ENCODE assay signal across 20 mouse cellular contexts in genomic region chr7:134842751-134843150, GRCm38 (mm10).
DNase-seq lines count a peak whose midpoint lies in the region; ATAC-seq and TF ChIP-seq lines count a peak whose summit lies in the region.
"Had no signal": no experiment of that assay in that cellular context is flagged by ENCODE, and none has a peak within 500 bp of the region (broad histone marks: within the 10 kb centered on the region; RNA-seq: fewer than 3 reads in every experiment).

No protein-coding gene starts in this region.

- no peak overlapping the region for H3K9ac ChIP-seq in forebrain, embryonic 14.5 days (ENCODE audit: low read length)
- H3K9ac ChIP-seq in forebrain, embryonic 12.5 days, result no peak overlapping the region
- H3K9ac ChIP-seq in hindbrain, postnatal 0 days (replicated peaks; ENCODE audit: low read length), result no peak overlapping the region
- no peak overlapping the region for H3K9ac ChIP-seq in hindbrain, embryonic 12.5 days
- H3K9ac ChIP-seq in midbrain, postnatal 0 days (replicated peaks; ENCODE audit: low read length, poor library complexity, severe bottlenecking), result no peak overlapping the region
- H3K9ac ChIP-seq: embryonic facial prominence, embryonic 15.5 days; heart, embryonic 12.5 days; hindbrain, embryonic 15.5 days had no signal

- H3K4me1 ChIP-seq in forebrain, embryonic 14.5 days (ENCODE audit: control insufficient read depth, insufficient read depth, low read length), result no peaks in the 10 kb centered on the region
- H3K4me1 ChIP-seq in forebrain, embryonic 12.5 days, result no peaks in the 10 kb centered on the region
- no peaks in the 10 kb centered on the region for H3K4me1 ChIP-seq in hindbrain, postnatal 0 days (ENCODE audit: insufficient read depth, low read length)
- H3K4me1 ChIP-seq in hindbrain, embryonic 12.5 days, result no peaks in the 10 kb centered on the region
- no peaks in the 10 kb centered on the region for H3K4me1 ChIP-seq in midbrain, postnatal 0 days (ENCODE audit: insufficient read depth, low read length)
- peaks cover 6% of the 10 kb centered on the region; the same call in 1 of the 2 replicates for H3K4me1 ChIP-seq in midbrain, embryonic 10.5 days
- H3K4me1 ChIP-seq: embryonic facial prominence, embryonic 15.5 days; heart, embryonic 12.5 days; hindbrain, embryonic 15.5 days had no signal

- H3K4me3 ChIP-seq in forebrain, embryonic 14.5 days (ENCODE audit: low read depth, low read length), result no peak overlapping the region
- H3K4me3 ChIP-seq in forebrain, embryonic 12.5 days (replicated peaks), result no peak overlapping the region
- no peak overlapping the region for H3K4me3 ChIP-seq in hindbrain, postnatal 0 days (ENCODE audit: low read length)
- H3K4me3 ChIP-seq in hindbrain, embryonic 12.5 days, result no peak overlapping the region
- no peak overlapping the region for H3K4me3 ChIP-seq in midbrain, postnatal 0 days (ENCODE audit: low read depth, low read length)
- H3K4me3 ChIP-seq in midbrain, embryonic 10.5 days, result no peak overlapping the region
- H3K4me3 ChIP-seq: embryonic facial prominence, embryonic 15.5 days; erythroblast, embryonic 14.5 days; gastrocnemius, adult 2 months; heart, embryonic 12.5 days; hindbrain, embryonic 10.5 days; hindbrain, embryonic 15.5 days had no signal

- peak; percentile 79 for DNase-seq in forebrain, embryonic 14.5 days (ENCODE audit: low spot score)
- DNase-seq in hindbrain, postnatal 0 days (ENCODE audit: low spot score), result peak; percentile 52
- peak; percentile 34 for DNase-seq in midbrain, postnatal 0 days (ENCODE audit: low spot score)
- DNase-seq in midbrain, embryonic 10.5 days (ENCODE audit: low spot score), result no peak
- DNase-seq: adrenal gland, postnatal 14 days; cerebellum, adult 2 months; gastrocnemius, adult 2 months; gastrocnemius, postnatal 25 days had no signal

- no peak for TF ChIP-seq CTCF in hindbrain, postnatal 0 days (IDR thresholded peaks at IDR 0.05; ENCODE audit: low read depth)
- no peak for TF ChIP-seq CTCF in midbrain, postnatal 0 days (IDR thresholded peaks at IDR 0.05)

- H3K9me3 ChIP-seq in forebrain, embryonic 14.5 days (replicated peaks; ENCODE audit: control insufficient read depth, low read length), result no peaks in the 10 kb centered on the region
- H3K9me3 ChIP-seq in forebrain, embryonic 12.5 days, result no peaks in the 10 kb centered on the region
- no peaks in the 10 kb centered on the region for H3K9me3 ChIP-seq in hindbrain, postnatal 0 days (ENCODE audit: low read length)
- H3K9me3 ChIP-seq in hindbrain, embryonic 12.5 days (replicated peaks), result no peaks in the 10 kb centered on the region
- no peaks in the 10 kb centered on the region for H3K9me3 ChIP-seq in midbrain, postnatal 0 days (ENCODE audit: low read length)
- H3K9me3 ChIP-seq in midbrain, embryonic 10.5 days (replicated peaks), result no peaks in the 10 kb centered on the region
- H3K9me3 ChIP-seq: embryonic facial prominence, embryonic 15.5 days; heart, embryonic 12.5 days; hindbrain, embryonic 10.5 days; hindbrain, embryonic 15.5 days had no signal

- 83% methylated on average over 4 of the region's 4 CpGs for WGBS in forebrain, embryonic 14.5 days
- WGBS in forebrain, embryonic 12.5 days, result 92% methylated on average over 4 of the region's 4 CpGs
- 70% methylated on average over 4 of the region's 4 CpGs for WGBS in hindbrain, postnatal 0 days
- WGBS in hindbrain, embryonic 12.5 days, result 88% methylated on average over 4 of the region's 4 CpGs
- WGBS in midbrain, postnatal 0 days, result 92% methylated on average over 4 of the region's 4 CpGs
- 93% methylated on average over 4 of the region's 4 CpGs for WGBS in midbrain, embryonic 10.5 days

- peak; percentile 34; the same call in 1 of the 2 replicates for ATAC-seq in forebrain, embryonic 14.5 days
- ATAC-seq in forebrain, embryonic 12.5 days (ENCODE audit: low FRiP score), result no peak
- ATAC-seq in hindbrain, postnatal 0 days, result no peak
- ATAC-seq in hindbrain, embryonic 12.5 days (ENCODE audit: low FRiP score), result no peak
- ATAC-seq in midbrain, postnatal 0 days (ENCODE audit: low FRiP score), result no peak
- ATAC-seq: activated CD4-positive, CD25-positive, alpha-beta regulatory T cell, adult 4 months; inflammation-experienced regulatory T-cells, adult 6 months; intestine, postnatal 0 days; Patski had no signal

- H3K4me2 ChIP-seq in forebrain, embryonic 14.5 days (ENCODE audit: low read length), result no peak overlapping the region
- no peak overlapping the region for H3K4me2 ChIP-seq in forebrain, embryonic 12.5 days
- no peak overlapping the region for H3K4me2 ChIP-seq in hindbrain, postnatal 0 days (ENCODE audit: low read depth, low read length)
- no peak overlapping the region for H3K4me2 ChIP-seq in hindbrain, embryonic 12.5 days (replicated peaks)
- H3K4me2 ChIP-seq in midbrain, postnatal 0 days (ENCODE audit: low read depth, low read length, poor library complexity, severe bottlenecking), result no peak overlapping the region
- H3K4me2 ChIP-seq: embryonic facial prominence, embryonic 15.5 days; heart, embryonic 12.5 days; hindbrain, embryonic 15.5 days had no signal

- no peaks in the 10 kb centered on the region for H3K27me3 ChIP-seq in forebrain, embryonic 14.5 days (replicated peaks; ENCODE audit: control insufficient read depth, insufficient read depth, low read length)
- no peaks in the 10 kb centered on the region for H3K27me3 ChIP-seq in forebrain, embryonic 12.5 days
- H3K27me3 ChIP-seq in hindbrain, postnatal 0 days (ENCODE audit: insufficient read depth, low read length), result no peaks in the 10 kb centered on the region
- no peaks in the 10 kb centered on the region for H3K27me3 ChIP-seq in hindbrain, embryonic 12.5 days
- H3K27me3 ChIP-seq in midbrain, postnatal 0 days (ENCODE audit: insufficient read depth, low read length), result no peaks in the 10 kb centered on the region
- no peaks in the 10 kb centered on the region for H3K27me3 ChIP-seq in midbrain, embryonic 10.5 days (ENCODE audit: low read depth, poor library complexity, severe bottlenecking)
- H3K27me3 ChIP-seq: CH12.LX; embryonic facial prominence, embryonic 15.5 days; heart, embryonic 12.5 days; hindbrain, embryonic 15.5 days; Patski had no signal

- H3K36me3 ChIP-seq in forebrain, embryonic 14.5 days (ENCODE audit: control insufficient read depth, insufficient read depth, low read length), result no peaks in the 10 kb centered on the region
- H3K36me3 ChIP-seq in forebrain, embryonic 12.5 days (replicated peaks), result no peaks in the 10 kb centered on the region
- no peaks in the 10 kb centered on the region for H3K36me3 ChIP-seq in hindbrain, postnatal 0 days (ENCODE audit: insufficient read depth, low read length)
- H3K36me3 ChIP-seq in hindbrain, embryonic 12.5 days, result no peaks in the 10 kb centered on the region
- no peaks in the 10 kb centered on the region for H3K36me3 ChIP-seq in midbrain, postnatal 0 days (ENCODE audit: insufficient read depth, low read length)
- no peaks in the 10 kb centered on the region for H3K36me3 ChIP-seq in midbrain, embryonic 10.5 days
- H3K36me3 ChIP-seq: embryonic facial prominence, embryonic 15.5 days; heart, embryonic 12.5 days; hindbrain, embryonic 10.5 days; hindbrain, embryonic 15.5 days had no signal

- H3K27ac ChIP-seq in forebrain, embryonic 14.5 days (ENCODE audit: low read depth, low read length), result no peak overlapping the region
- no peak overlapping the region for H3K27ac ChIP-seq in forebrain, embryonic 12.5 days
- no peak overlapping the region for H3K27ac ChIP-seq in hindbrain, postnatal 0 days
- H3K27ac ChIP-seq in hindbrain, embryonic 12.5 days, result no peak overlapping the region
- no peak overlapping the region for H3K27ac ChIP-seq in midbrain, postnatal 0 days (ENCODE audit: low read depth, low read length)
- no peak overlapping the region for H3K27ac ChIP-seq in midbrain, embryonic 10.5 days (replicated peaks)
- H3K27ac ChIP-seq: embryonic facial prominence, embryonic 15.5 days; gastrocnemius, adult 2 months; hindbrain, embryonic 10.5 days; hindbrain, embryonic 15.5 days had no signal
